In the genomic region with DNA sequence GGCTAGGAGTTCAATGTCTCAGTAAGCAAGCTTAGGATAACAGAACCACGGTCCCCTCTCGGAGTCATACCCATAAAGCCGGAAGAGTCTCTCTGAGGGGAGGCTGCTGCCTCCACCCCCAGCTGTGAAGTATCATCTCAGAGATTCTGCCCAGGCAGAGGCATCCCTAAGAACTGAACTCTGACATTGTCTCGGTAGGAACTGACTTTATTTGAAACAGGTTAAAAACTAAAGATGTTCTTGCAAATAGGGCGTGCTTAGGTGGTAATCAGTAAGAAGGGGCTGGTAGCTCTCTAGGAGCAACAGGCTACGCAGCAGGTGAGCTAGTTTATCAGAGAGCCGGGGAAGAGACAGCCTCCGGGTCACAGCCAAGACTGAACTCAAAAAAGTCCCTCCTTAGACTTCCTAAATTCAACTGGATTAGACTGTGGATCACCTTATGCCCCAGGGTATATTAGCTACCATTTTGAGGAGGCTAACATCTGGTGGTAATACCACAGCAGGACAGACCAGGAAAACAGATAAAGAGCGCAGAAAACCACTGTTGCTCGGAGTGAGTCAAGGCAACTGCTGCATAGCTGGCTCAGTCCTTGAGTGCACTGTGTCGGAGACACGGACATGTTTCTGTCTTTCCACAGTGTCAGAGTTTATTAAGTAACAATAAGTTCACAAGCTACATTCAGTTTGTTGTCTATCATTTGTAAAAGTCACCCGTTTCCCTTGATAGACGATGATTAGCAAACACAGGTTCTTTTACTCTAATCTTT, we compare ENCODE assay signal across 8 mouse cellular contexts. TPM values are rescaled to one million over a fixed set of nuclear protein-coding genes. Genes with fewer than 3 reads are reported as not detected.
DNase-seq lines count a peak whose midpoint lies in the region; ATAC-seq and TF ChIP-seq lines count a peak whose summit lies in the region.

No protein-coding gene starts in this region.

- H3K4me3 ChIP-seq in layer of hippocampus, adult 2 months, result peak overlapping the region; percentile 46
- peak overlapping the region; percentile 40 for H3K4me3 ChIP-seq in embryonic facial prominence, embryonic 15.5 days (replicated peaks)
- H3K4me3 ChIP-seq in limb, embryonic 11.5 days (ENCODE audit: low read depth, low read length), result no peak overlapping the region
- H3K4me3 ChIP-seq in neural tube, embryonic 14.5 days (ENCODE audit: low read depth, low read length), result peak overlapping the region; percentile 19; the same call in 1 of the 2 replicates

- peaks cover 14% of the 10 kb centered on the region for H3K4me1 ChIP-seq in embryonic facial prominence, embryonic 15.5 days
- 0 out of 2 replicates have a peak, but pooled peaks cover 4% of the 10 kb centered on the region for H3K4me1 ChIP-seq in limb, embryonic 11.5 days (ENCODE audit: control insufficient read depth, insufficient read depth, low read length)
- peaks cover 3% of the 10 kb centered on the region; the same call in 1 of the 2 replicates for H3K4me1 ChIP-seq in neural tube, embryonic 14.5 days (ENCODE audit: control insufficient read depth, insufficient read depth, low read length)

- H3K4me2 ChIP-seq in embryonic facial prominence, embryonic 15.5 days (replicated peaks), result peak overlapping the region; percentile 59
- peak overlapping the region; percentile 36; the same call in 1 of the 2 replicates for H3K4me2 ChIP-seq in limb, embryonic 11.5 days (ENCODE audit: low read depth, severe bottlenecking)
- peak overlapping the region; percentile 51 for H3K4me2 ChIP-seq in neural tube, embryonic 14.5 days (ENCODE audit: low read depth, low read length)

- no peak overlapping the region for H3K27ac ChIP-seq in layer of hippocampus, adult 2 months
- no peak overlapping the region for H3K27ac ChIP-seq in embryonic facial prominence, embryonic 15.5 days (replicated peaks)
- no peak overlapping the region for H3K27ac ChIP-seq in limb, embryonic 11.5 days (replicated peaks; ENCODE audit: low read depth, low read length)
- H3K27ac ChIP-seq in neural tube, embryonic 14.5 days (ENCODE audit: low read depth, low read length), result no peak overlapping the region

- H3K36me3 ChIP-seq in embryonic facial prominence, embryonic 15.5 days, result no peaks in the 10 kb centered on the region
- H3K36me3 ChIP-seq in limb, embryonic 11.5 days (ENCODE audit: control insufficient read depth, insufficient read depth, low read length), result no peaks in the 10 kb centered on the region
- H3K36me3 ChIP-seq in neural tube, embryonic 14.5 days (ENCODE audit: control insufficient read depth, insufficient read depth, low read length), result no peaks in the 10 kb centered on the region

- WGBS in embryonic facial prominence, embryonic 15.5 days, result 34% methylated on average over 14 of the region's 14 CpGs
- WGBS in limb, embryonic 11.5 days, result 52% methylated on average over 14 of the region's 14 CpGs
- WGBS in neural tube, embryonic 14.5 days, result 58% methylated on average over 14 of the region's 14 CpGs

- H3K9me3 ChIP-seq in embryonic facial prominence, embryonic 15.5 days (replicated peaks), result no peaks in the 10 kb centered on the region
- no peaks in the 10 kb centered on the region for H3K9me3 ChIP-seq in limb, embryonic 11.5 days (ENCODE audit: control insufficient read depth, low read length)
- no peaks in the 10 kb centered on the region for H3K9me3 ChIP-seq in neural tube, embryonic 14.5 days (ENCODE audit: control insufficient read depth, low read length)

- no peak for DNase-seq in layer of hippocampus, adult 2 months (ENCODE audit: low spot score in 2 of 2)
- no peak for DNase-seq in layer of hippocampus, postnatal 36 days
- DNase-seq in limb, embryonic 11.5 days (ENCODE audit: low spot score), result no peak
- no peak for DNase-seq in left cerebral cortex, adult 18-20 months (ENCODE audit: low spot score in 2 of 2)
- no peak for DNase-seq in left cerebral cortex, adult 9 months (ENCODE audit: low spot score in 2 of 2)
- no peak for DNase-seq in layer of hippocampus, adult 9-11 months

- no peaks in the 10 kb centered on the region for H3K27me3 ChIP-seq in embryonic facial prominence, embryonic 15.5 days
- H3K27me3 ChIP-seq in limb, embryonic 11.5 days (ENCODE audit: control insufficient read depth, insufficient read depth, low read length), result peaks cover 3% of the 10 kb centered on the region; the same call in 1 of the 2 replicates
- H3K27me3 ChIP-seq in neural tube, embryonic 14.5 days (ENCODE audit: control insufficient read depth, insufficient read depth, low read length), result no peaks in the 10 kb centered on the region

- no peak for TF ChIP-seq CTCF in layer of hippocampus, adult 2 months (conservative IDR thresholded peaks at IDR 0.05)

- no peak for ATAC-seq in embryonic facial prominence, embryonic 15.5 days (ENCODE audit: insufficient number of reproducible peaks, low FRiP score, low TSS enrichment, low read depth)
- ATAC-seq in limb, embryonic 11.5 days (ENCODE audit: insufficient number of reproducible peaks, low FRiP score, low TSS enrichment, low read depth), result no peak
- no peak for ATAC-seq in neural tube, embryonic 14.5 days (ENCODE audit: low read depth)

- H3K9ac ChIP-seq in embryonic facial prominence, embryonic 15.5 days, result 0 out of 2 replicates have a peak overlapping the region, but pooled peaks have one; percentile 9
- H3K9ac ChIP-seq in limb, embryonic 11.5 days (ENCODE audit: low read length), result no peak overlapping the region
- no peak overlapping the region for H3K9ac ChIP-seq in neural tube, embryonic 14.5 days (replicated peaks; ENCODE audit: low read depth, low read length)

RNA-seq across cellular contexts. Expression of a gene that starts 10.7 kb away (rescaled TPM):
- total RNA-seq in layer of hippocampus, adult 2 months (2021), result 10 to 100 TPM; 34.5 to 35.7 TPM
- total RNA-seq in layer of hippocampus, postnatal 36 days (2021), result 10 to 100 TPM; 37.3 to 39.2 TPM
- 18.4 and 22.1 TPM in 2 replicates for polyA plus RNA-seq in embryonic facial prominence, embryonic 15.5 days (2015; fragmentation: Nextera tagmentation; extraction: Ambion mirVana)
- polyA plus RNA-seq in limb, embryonic 11.5 days (2014; fragmentation: Nextera tagmentation; extraction: Ambion mirVana), result 19.2 and 22.2 TPM in 2 replicates
- 38.1 and 41.5 TPM in 2 replicates for polyA plus RNA-seq in neural tube, embryonic 14.5 days (2014; fragmentation: Nextera tagmentation; extraction: Ambion mirVana)
- 10 to 100 TPM; 48.1 to 52.5 TPM for total RNA-seq in left cerebral cortex, adult 18-20 months (2021)

RNA-seq across cellular contexts. Expression of a gene that starts 16.1 kb away (rescaled TPM):
- 10 to 100 TPM; 12.7 to 13.8 TPM for total RNA-seq in layer of hippocampus, adult 2 months (2021)
- 10 to 100 TPM; 12.0 to 17.6 TPM for total RNA-seq in layer of hippocampus, postnatal 36 days (2021)
- polyA plus RNA-seq in embryonic facial prominence, embryonic 15.5 days (2015; fragmentation: Nextera tagmentation; extraction: Ambion mirVana), result 13.1 and 16.7 TPM in 2 replicates
- 13.5 and 15.9 TPM in 2 replicates for polyA plus RNA-seq in limb, embryonic 11.5 days (2014; fragmentation: Nextera tagmentation; extraction: Ambion mirVana)
- polyA plus RNA-seq in neural tube, embryonic 14.5 days (2014; fragmentation: Nextera tagmentation; extraction: Ambion mirVana), result 18.4 and 21.2 TPM in 2 replicates
- 10 to 100 TPM; 16.9 to 20.9 TPM for total RNA-seq in left cerebral cortex, adult 18-20 months (2021)

RNA-seq across cellular contexts. Expression of a gene that starts 43.9 kb away (rescaled TPM):
- total RNA-seq in layer of hippocampus, adult 2 months (2021), result 10 to 100 TPM; 51.5 to 56.6 TPM
- 10 to 100 TPM; 54.1 to 57.5 TPM for total RNA-seq in layer of hippocampus, postnatal 36 days (2021)
- 5.1 and 5.4 TPM in 2 replicates for polyA plus RNA-seq in embryonic facial prominence, embryonic 15.5 days (2015; fragmentation: Nextera tagmentation; extraction: Ambion mirVana)
- 2.4 and 3.0 TPM in 2 replicates for polyA plus RNA-seq in limb, embryonic 11.5 days (2014; fragmentation: Nextera tagmentation; extraction: Ambion mirVana)
- polyA plus RNA-seq in neural tube, embryonic 14.5 days (2014; fragmentation: Nextera tagmentation; extraction: Ambion mirVana), result 90.4 and 95.5 TPM in 2 replicates
- total RNA-seq in left cerebral cortex, adult 18-20 months (2021), result 10 to 100 TPM; 73.5 to 79.2 TPM

RNA-seq across cellular contexts. Expression of a gene that starts 52.4 kb away (rescaled TPM):
- 10 to 100 TPM; 56.1 to 57.8 TPM for total RNA-seq in layer of hippocampus, adult 2 months (2021)
- total RNA-seq in layer of hippocampus, postnatal 36 days (2021), result 10 to 100 TPM; 54.9 to 60.0 TPM
- polyA plus RNA-seq in embryonic facial prominence, embryonic 15.5 days (2015; fragmentation: Nextera tagmentation; extraction: Ambion mirVana), result 86.3 and 100 TPM in 2 replicates
- 111 and 123 TPM in 2 replicates for polyA plus RNA-seq in limb, embryonic 11.5 days (2014; fragmentation: Nextera tagmentation; extraction: Ambion mirVana)
- polyA plus RNA-seq in neural tube, embryonic 14.5 days (2014; fragmentation: Nextera tagmentation; extraction: Ambion mirVana), result 97.2 and 114 TPM in 2 replicates
- 10 to 100 TPM; 50.5 to 51.9 TPM for total RNA-seq in left cerebral cortex, adult 18-20 months (2021)
